Mouse (Mus musculus) hindbrain, postnatal 0 days (tissue): ENCODE measurements around the gene Rbpms2. TPM values are rescaled to one million over a fixed set of nuclear protein-coding genes. Genes with fewer than 3 reads are reported as not detected.
A peak's percentile ranks its signal among the peaks of the same experiment; 100 is the strongest.

Source experiments
- ATAC-seq: fragments of 200-750 bp; cut with Nextera tagmentation; 2 replicates; pipeline ENCODE4 v1.8.0; 2017; ENCODE audit warnings: mild to moderate bottlenecking, moderate TSS enrichment, moderate library complexity
- DNase-seq: peaks from one replicate; pipeline ENCODE4 v3.0.0-alpha.2; 2015; ENCODE audit warnings: low spot score
- H3K27ac ChIP-seq: fragments of 300-500 bp; sonication (generic); 2 replicates; pipeline ENCODE4 v1.5.1; 2014; ENCODE audit warnings: mild to moderate bottlenecking
- H3K27me3 ChIP-seq: fragments of 300-500 bp; sonication (generic); 2 replicates; pipeline ENCODE4 v1.6.1; 2014; ENCODE audit warnings: low read length, mixed read lengths; ENCODE audit not compliant: insufficient read depth
- H3K36me3 ChIP-seq: fragments of 300-500 bp; sonication (generic); 2 replicates; pipeline ENCODE4 v1.6.1; 2014; ENCODE audit warnings: low read length, mixed read lengths; ENCODE audit not compliant: insufficient read depth
- H3K4me1 ChIP-seq: fragments of 300-500 bp; sonication (generic); 2 replicates; pipeline ENCODE4 v1.6.1; 2014; ENCODE audit warnings: antibody characterized with exemption, low read length, mixed read lengths; ENCODE audit not compliant: insufficient read depth
- H3K4me2 ChIP-seq: fragments of 300-500 bp; sonication (generic); 2 replicates; pipeline ENCODE4 v1.6.1; 2014; ENCODE audit warnings: low read depth, mild to moderate bottlenecking, low read length, moderate library complexity, mixed read lengths
- H3K4me3 ChIP-seq: fragments of 300-500 bp; sonication (generic); 2 replicates; pipeline ENCODE4 v1.5.1; 2014; ENCODE audit warnings: low read length
- H3K9ac ChIP-seq: fragments of 300-500 bp; sonication (generic); replicated peaks from 2 replicates; pipeline ENCODE4 v1.6.1; 2014; ENCODE audit warnings: mild to moderate bottlenecking, low read length, moderate library complexity, mixed read lengths
- H3K9me3 ChIP-seq: fragments of 300-500 bp; sonication (generic); 2 replicates; pipeline ENCODE4 v1.6.1; 2016; ENCODE audit warnings: low read length, mixed read lengths
- CTCF ChIP-seq: IDR thresholded peaks from 2 replicates; pipeline ENCODE4 v1.5.1; 2016; ENCODE audit warnings: antibody characterized with exemption, control low read depth, low read depth
- WGBS: fragments of 180-500 bp; shearing (Covaris S2); extraction: QIAGEN DNeasy Blood & Tissue Kit; methylation state at CpG from one replicate; pipeline ENCODE4 v1.1.7; 2014; 5-methylcytosine and 5-hydroxymethylcytosine counted together
- polyA plus RNA-seq: library from polyadenylated mRNA; unstranded; fragments of >200 nt; fragmentation: Nextera tagmentation; extraction: Ambion mirVana; gene quantifications from 2 replicates; pipeline ENCODE4 v1.2.1, GENCODE M21; 2015
- total RNA-seq: library from RNA; depleted of rRNA; stranded (reverse); fragments of >200 nt; gene quantifications from 2 replicates; pipeline ENCODE4 v1.2.3, GENCODE M21; 2014

Gene Rbpms2
- total and polyA plus RNA-seq, 2 experiments from 2014 or later, result 3.3 to 5.1 TPM

DNA sequence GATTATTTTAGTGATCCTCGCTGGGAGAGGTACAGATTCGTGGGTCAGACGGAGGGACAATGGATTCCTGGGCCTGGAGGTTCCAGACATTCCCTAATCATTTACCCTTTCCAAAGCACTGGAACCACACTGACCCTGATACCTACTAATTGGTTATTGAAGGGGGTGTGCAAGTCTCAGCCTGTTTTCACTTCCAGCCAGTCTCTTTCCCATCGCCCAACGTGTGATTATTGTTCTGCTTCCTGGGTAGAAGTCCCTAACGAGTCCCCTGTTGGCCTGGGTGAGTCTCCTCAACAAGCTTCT, 42.2 kb upstream of the Rbpms2 start:
- H3K27me3 ChIP-seq, result 0 out of 2 replicates have a peak, but pooled peaks cover 7% of the 10 kb centered on the region
- H3K9ac ChIP-seq, result peak overlapping the region; percentile 61
- TF ChIP-seq CTCF, result no peak
- peak; percentile 15; the same call in 1 of the 2 replicates for ATAC-seq
- no peaks in the 10 kb centered on the region for H3K36me3 ChIP-seq
- peak overlapping the region; percentile 100 for H3K4me2 ChIP-seq
- H3K4me3 ChIP-seq, result peak overlapping the region; percentile 54
- under 1% methylated on average over 6 of the region's 6 CpGs for WGBS
- H3K4me1 ChIP-seq, result peaks cover 16% of the 10 kb centered on the region
- H3K27ac ChIP-seq, result no peak overlapping the region
- DNase-seq, result no peak
- no peaks in the 10 kb centered on the region for H3K9me3 ChIP-seq

DNA sequence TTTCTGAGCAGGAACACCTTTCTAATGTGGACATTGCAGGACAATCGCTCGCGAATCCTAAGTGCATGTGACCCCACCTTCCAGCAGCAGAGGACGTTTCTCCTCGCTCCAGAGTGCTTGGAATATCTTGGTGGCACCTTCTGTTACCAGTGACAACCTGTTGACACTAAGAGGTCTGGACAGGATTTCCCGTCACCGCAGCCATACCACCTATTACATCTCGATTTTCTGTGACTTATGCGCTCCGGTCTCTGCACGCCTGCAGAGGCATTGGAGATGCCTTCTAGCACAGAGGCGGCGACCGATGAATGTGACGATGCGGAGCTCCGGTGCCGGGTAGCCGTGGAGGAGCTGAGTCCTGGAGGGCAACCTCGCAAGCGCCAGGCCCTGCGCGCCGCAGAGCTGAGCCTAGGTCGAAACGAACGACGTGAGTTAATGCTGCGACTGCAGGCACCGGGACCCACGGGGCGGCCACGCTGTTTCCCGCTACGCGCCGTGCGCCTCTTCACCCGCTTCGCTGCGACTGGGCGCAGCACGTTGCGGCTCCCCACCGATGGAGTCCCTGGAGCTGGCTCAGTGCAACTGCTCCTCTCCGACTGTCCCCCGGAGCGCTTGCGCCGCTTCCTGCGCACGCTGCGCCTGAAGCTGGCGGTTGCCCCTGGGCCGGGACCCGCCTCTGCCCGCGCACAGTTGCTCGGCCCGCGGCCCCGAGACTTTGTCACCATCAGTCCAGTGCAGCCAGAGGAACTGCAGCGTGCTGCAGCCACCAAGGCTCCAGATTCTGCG, 41.7 kb upstream of the Rbpms2 start:
- DNase-seq (peak; percentile 36), ATAC-seq (peak; percentile 27)
- no peak overlapping the region for H3K27ac ChIP-seq
- peaks cover 16% of the 10 kb centered on the region for H3K4me1 ChIP-seq
- peak overlapping the region; percentile 54 for H3K4me3 ChIP-seq
- H3K4me2 ChIP-seq, result peak overlapping the region; percentile 100
- TF ChIP-seq CTCF, result no peak
- H3K9me3 ChIP-seq, result no peaks in the 10 kb centered on the region
- under 1% methylated on average over 64 of the region's 64 CpGs for WGBS
- H3K36me3 ChIP-seq, result no peaks in the 10 kb centered on the region
- peak overlapping the region; percentile 61 for H3K9ac ChIP-seq
- 0 out of 2 replicates have a peak, but pooled peaks cover 7% of the 10 kb centered on the region for H3K27me3 ChIP-seq

DNA sequence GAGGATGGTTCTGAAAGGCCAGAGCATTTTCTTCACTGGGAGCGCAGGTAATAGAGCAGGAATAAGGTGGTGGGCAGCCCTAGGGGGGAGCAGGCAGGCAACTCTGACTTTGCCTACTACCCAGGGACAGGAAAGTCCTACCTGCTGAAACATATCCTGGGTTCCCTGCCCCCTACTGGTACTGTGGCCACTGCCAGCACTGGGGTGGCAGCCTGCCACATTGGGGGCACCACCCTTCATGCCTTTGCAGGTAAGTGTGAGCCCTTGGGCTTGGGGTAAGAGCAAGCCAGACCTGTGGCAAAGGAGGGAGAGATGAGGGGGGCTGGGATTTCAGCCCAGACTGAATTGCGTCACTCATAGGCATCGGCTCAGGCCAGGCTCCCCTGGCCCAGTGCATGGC, 40.4 kb upstream of the Rbpms2 start:
- peak overlapping the region; percentile 54 for H3K4me3 ChIP-seq
- H3K36me3 ChIP-seq, result no peaks in the 10 kb centered on the region
- peak; percentile 20; the same call in 1 of the 2 replicates for TF ChIP-seq CTCF
- H3K4me1 ChIP-seq, result peaks cover 16% of the 10 kb centered on the region
- 0 out of 2 replicates have a peak, but pooled peaks cover 7% of the 10 kb centered on the region for H3K27me3 ChIP-seq
- H3K9ac ChIP-seq, result no peak overlapping the region
- peak overlapping the region; percentile 100 for H3K4me2 ChIP-seq
- 90% methylated on average over 3 of the region's 3 CpGs for WGBS
- H3K9me3 ChIP-seq, result no peaks in the 10 kb centered on the region
- H3K27ac ChIP-seq, result no peak overlapping the region
- ATAC-seq (no peak), DNase-seq (no peak)

DNA sequence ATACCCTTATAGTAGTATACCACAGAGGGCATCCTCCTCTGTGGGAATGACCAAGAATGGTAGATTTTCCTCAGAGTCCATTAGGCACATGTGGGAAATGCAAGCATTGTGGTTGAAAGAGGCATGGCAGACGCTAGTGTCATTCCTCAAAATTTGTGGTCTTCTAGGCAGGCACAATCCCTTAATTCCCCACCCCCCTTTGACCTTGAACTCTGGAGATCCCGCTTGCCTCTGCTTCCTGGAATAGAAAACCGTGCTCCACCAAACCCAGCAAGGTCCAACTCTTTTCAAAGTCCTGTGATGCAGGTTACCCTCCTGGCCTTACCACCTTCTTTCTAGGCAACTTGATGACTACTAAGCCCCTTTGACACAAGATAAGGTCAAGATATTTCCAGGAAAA, 36.7 kb upstream of the Rbpms2 start:
- 93% methylated on average over 3 of the region's 3 CpGs for WGBS
- peaks cover 11% of the 10 kb centered on the region for H3K4me1 ChIP-seq
- H3K4me2 ChIP-seq, result no peak overlapping the region
- no peaks in the 10 kb centered on the region for H3K9me3 ChIP-seq
- no peak for TF ChIP-seq CTCF
- DNase-seq (no peak), ATAC-seq (no peak)
- H3K27ac ChIP-seq, result no peak overlapping the region
- H3K4me3 ChIP-seq, result no peak overlapping the region
- H3K9ac ChIP-seq, result no peak overlapping the region
- 0 out of 2 replicates have a peak, but pooled peaks cover 7% of the 10 kb centered on the region for H3K27me3 ChIP-seq
- H3K36me3 ChIP-seq, result no peaks in the 10 kb centered on the region

DNA sequence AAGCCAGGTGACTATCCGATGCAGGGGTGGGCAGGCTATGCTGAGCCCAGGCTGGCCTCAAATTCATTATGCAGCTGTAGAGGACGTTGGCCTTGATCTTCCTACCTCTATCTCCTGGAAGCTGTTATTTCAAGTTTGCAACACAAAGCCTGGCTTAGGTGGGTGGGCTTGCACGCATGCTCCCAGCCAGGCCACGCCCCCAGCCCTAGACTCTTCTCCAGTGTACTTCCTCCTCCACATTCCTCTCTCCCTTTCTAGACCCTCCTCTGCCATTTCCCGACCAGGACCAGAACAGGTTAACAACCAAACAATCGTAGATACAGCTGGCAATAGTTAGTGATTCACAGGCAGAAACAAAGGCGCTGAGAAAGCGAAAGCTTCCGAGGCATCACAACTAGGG, 35.9 kb upstream of the Rbpms2 start:
- DNase-seq (no peak), ATAC-seq (no peak)
- Histone ChIP-seq H3K9me3 (no peaks in the 10 kb centered on the region), H3K36me3 (no peaks in the 10 kb centered on the region), H3K9ac (no peak overlapping the region), H3K27me3 (0 out of 2 replicates have a peak, but pooled peaks cover 7% of the 10 kb centered on the region), H3K4me3 (no peak overlapping the region), H3K4me1 (peaks cover 6% of the 10 kb centered on the region; the same call in 1 of the 2 replicates), H3K27ac (no peak overlapping the region), H3K4me2 (no peak overlapping the region)
- no peak for TF ChIP-seq CTCF
- 88% methylated on average over 9 of the region's 9 CpGs for WGBS

DNA sequence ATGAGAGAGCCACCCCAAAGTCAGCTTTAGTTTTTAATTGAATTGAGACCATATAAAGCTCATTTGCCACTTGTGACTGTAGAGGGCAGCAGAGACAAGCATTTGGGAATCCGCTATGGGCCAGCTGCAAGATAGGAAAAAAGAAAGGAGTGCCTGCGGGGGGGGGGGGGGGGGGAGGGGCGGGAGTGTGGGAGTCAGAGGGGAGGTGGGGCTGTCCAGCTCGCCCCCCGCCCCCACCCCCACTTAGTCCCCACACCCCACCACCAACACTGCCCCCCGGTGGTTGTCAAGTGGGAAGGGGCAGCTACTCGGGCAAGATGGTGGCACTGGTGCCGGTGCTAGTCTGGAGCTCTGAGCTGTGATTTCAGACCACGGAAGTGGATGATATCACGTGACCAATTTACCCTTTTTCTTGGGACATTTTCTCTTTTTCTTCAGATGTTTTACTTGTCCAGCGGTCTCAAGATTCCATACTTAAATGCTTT, 30.6 kb upstream of the Rbpms2 start:
- WGBS, result 55% methylated on average over 7 of the region's 11 CpGs
- H3K27ac ChIP-seq, result no peak overlapping the region
- no peaks in the 10 kb centered on the region for H3K9me3 ChIP-seq
- no peaks in the 10 kb centered on the region for H3K36me3 ChIP-seq
- DNase-seq (peak; percentile 77), ATAC-seq (no peak)
- no peaks in the 10 kb centered on the region for H3K4me1 ChIP-seq
- H3K4me2 ChIP-seq, result no peak overlapping the region
- no peaks in the 10 kb centered on the region for H3K27me3 ChIP-seq
- H3K9ac ChIP-seq, result no peak overlapping the region
- TF ChIP-seq CTCF, result peak; percentile 63
- H3K4me3 ChIP-seq, result no peak overlapping the region

DNA sequence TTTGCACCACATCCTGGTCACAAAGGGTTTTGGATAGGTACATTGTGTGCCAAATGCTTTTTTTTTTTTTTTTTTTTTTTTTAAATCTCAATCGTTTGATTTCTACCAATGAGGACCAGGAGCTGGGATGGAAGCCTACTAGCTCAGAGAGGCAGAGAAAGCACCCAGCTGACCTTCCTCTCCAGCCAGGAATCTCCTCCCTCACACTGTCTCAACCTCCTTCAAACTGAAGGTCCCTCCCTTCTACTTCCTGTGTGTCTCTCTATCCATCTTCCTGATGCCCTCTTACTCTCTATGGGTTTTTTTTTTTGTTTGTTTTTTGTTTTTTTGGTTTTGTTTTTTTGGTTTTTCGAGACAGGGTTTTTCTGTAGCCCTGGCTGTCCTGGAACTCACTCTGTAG, 28.5 kb upstream of the Rbpms2 start:
- Histone ChIP-seq H3K36me3 (no peaks in the 10 kb centered on the region), H3K27me3 (no peaks in the 10 kb centered on the region), H3K9me3 (no peaks in the 10 kb centered on the region), H3K27ac (no peak overlapping the region), H3K9ac (no peak overlapping the region), H3K4me3 (no peak overlapping the region), H3K4me1 (no peaks in the 10 kb centered on the region), H3K4me2 (no peak overlapping the region)
- DNase-seq, result no peak
- 78% methylated on average over 2 of the region's 2 CpGs for WGBS
- no peak for ATAC-seq
- TF ChIP-seq CTCF, result no peak
